Mouse (Mus musculus) right cerebral cortex, postnatal 4 days (tissue): ENCODE measurements around the gene Mup22.
"Not testable (repeated sequence)": the region's sequence is repeated elsewhere in the genome, so short reads cannot be mapped to it uniquely, and the experiment has no call there.

Source experiments
- DNase-seq: peaks from one replicate; pipeline ENCODE4 v3.0.0-alpha.2; 2022

The Mup22 gene

DNA sequence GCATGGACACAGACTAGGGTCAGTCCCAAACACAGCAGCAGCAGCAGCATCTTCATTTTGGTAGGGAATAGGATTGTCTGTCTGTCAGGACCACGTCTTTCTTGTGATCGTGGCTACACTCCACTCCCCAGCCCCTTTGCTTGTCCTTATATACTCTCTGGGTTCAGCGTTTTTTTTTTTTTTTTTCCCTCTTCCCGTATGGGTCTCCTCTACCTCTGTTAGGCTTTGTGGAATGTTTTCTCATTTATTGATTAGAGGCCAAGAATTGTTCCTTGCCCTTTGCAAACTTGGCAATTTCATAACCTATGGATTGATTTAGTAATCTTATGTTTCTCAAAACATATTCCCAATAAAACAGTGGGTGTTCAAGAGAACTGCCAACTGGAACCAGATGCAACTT is at the start of gene Mup22:
Mup22 (minus strand) TSS at position 101 of the 400 bp plus-strand sequence.
- not testable (repeated sequence) for DNase-seq

DNA sequence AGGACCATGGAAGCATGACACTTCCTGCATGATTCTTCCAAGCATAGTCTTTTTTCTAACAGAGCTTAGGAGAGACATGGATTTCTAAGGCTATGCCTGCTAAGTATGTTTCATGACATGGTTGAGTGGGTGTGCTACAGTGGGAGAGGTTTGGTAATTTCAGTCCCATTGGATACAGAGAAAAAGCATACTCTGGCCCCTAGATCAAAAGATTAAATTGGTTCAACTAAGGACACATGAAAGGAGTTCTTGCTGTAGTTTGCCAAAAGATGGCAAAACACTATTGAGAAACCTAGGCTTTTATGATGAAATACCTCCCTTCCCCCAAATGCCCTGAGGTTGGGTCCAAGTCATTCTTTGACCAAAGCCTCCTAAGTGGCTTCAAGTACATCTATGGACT is 19.6 kb upstream of the Mup22 start:
- DNase-seq, result not testable (repeated sequence)
